Mouse (Mus musculus) layer of hippocampus, adult 18-20 months (tissue): ENCODE results near the gene Alox5ap. TPM values are rescaled to one million over a fixed set of nuclear protein-coding genes. Genes with fewer than 3 reads are reported as not detected.

Experiments used
- DNase-seq, 2 experiments: peaks; one replicate each; pipeline ENCODE4 v3.0.0; 2022; ENCODE audit warnings: low spot score in 2 of 2
- long read RNA-seq: library from polyadenylated mRNA; stranded (forward); transcript quantifications from one replicate; pipeline ENCODE4 v2.0.0, GENCODE M21; 2021
- total RNA-seq, 2 experiments: library from RNA; stranded (reverse); gene quantifications; 2 replicates each; pipeline ENCODE4 v1.2.3; 2021

Alox5ap gene
- 10 to 100 TPM; 11.5 to 12.0 TPM for total RNA-seq
- long read RNA-seq, partial matches to known transcripts: 0 of 4 reads
- long read RNA-seq, other reads (novel, unspliced or antisense): 1 of 4 reads

DNA sequence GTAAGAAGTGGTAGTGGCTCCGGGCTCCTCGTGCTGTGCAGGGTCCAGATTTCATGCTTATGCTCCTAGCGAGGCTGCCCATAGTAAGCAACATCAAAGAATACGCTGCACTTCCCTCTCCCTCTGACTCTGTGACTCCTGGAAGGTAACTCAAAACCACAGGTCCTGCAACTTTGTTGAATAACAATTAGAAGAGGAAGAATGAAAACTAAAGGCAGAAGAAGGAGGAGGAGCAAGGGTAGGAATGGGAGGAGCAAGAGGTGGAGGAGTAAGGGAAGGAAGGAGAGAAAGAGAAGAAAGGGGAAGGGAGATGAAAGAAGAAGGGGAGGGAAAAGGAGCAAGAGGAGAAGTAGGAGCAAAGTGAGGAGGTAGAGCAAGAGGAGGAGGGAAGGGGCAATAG, at the start of gene Alox5ap:
Gene Alox5ap (plus strand): TSS at position 363 of the 400 bp plus-strand sequence.
- no peak for DNase-seq

DNA sequence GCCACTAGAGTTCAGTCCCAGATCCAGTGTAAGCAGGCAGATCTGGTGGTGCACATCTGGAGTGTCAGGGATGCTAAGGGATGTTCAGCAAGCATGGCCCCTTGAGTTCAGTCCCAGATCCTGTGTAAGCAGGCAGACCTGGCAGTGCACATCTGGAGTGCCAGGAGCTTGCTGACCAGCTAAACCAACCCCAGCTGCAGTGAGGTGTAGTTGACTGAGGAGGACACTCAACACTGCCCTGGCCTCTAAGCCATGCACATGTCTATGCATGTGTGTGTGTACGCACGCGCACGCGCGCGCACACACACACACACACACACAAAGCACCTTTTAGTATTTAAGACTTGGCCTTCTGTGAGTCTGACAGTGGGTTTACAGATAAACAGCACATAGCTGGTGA, 49.0 kb upstream of the Alox5ap start:
- DNase-seq: no peak

DNA sequence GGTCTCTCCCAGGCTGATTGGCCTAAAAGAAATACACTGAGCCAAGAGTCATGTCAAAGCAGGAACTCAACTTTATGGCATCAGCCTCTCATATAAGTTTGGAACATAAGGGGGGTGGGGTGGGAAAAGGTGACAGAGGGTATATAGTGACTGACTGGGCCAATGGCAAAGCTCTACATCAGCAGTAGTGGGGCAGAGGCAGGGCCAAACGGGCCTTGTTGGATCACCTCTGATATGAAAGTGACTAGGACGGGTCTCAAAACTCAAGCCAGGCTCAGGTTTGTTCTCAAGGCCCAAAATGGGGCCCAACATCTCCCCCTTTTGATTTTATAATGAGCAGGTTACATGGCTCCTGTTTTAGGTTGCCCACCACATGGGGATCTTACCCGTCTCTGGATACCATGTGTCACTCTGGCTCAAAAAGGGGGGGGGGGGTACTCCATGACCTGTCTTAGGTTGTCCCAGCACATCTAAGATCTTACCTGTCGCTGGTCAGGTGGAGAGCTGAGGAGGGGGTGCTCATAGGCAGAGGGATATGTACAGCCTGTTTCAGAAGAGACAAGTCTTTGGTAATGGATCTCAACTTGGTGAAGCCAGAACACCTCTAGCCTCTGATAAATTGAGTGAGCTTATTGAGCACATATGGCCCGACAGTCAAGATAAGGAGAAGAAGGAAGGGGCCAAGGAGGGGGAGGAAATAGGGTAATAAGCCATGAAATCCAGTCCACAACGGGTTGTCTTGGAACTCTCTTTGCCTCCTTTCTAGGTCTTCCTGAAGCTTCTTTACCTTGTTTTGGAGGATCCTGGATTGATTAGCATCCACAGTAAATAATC, 46.8 kb upstream of the Alox5ap start:
- no peak for DNase-seq

DNA sequence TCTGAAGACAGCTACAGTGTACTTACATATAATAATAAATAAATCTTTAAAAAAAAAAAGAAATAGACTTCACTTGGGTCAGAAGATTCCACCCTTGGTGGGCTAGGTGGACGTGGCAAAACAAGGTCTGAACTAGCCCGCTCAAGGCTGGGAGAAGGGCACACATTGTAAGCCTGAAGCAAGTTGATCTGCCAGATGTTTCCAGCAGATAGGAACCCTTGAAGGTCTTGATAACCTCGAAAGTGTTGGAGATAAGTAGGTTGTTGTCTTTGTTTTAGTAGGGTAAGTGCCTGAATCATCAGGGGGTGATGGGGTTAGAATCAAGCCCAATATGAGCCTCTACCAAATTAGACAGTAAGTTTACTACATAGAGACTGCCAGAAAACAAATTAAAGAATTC, 45.1 kb upstream of the Alox5ap start:
- DNase-seq: no peak

DNA sequence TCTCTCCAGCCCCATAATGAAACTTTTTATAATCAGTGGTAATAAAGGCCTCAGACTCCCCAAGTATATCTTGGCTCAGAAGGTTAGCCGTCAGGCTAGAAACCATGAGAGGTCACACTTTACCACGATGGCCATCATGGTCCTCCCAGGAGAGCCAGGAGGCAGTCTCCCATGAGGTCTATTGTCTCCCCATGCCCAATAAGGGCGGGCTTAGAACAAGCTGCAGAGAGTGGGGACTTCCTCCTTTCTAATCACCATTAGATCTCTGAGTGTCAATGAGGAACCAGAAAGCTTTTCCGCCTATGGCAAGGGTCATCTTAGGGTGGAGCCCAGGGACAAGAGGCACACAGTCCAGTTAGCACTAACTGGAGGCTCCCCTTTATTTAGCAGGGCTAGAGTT, 43.2 kb upstream of the Alox5ap start:
- DNase-seq: no peak

DNA sequence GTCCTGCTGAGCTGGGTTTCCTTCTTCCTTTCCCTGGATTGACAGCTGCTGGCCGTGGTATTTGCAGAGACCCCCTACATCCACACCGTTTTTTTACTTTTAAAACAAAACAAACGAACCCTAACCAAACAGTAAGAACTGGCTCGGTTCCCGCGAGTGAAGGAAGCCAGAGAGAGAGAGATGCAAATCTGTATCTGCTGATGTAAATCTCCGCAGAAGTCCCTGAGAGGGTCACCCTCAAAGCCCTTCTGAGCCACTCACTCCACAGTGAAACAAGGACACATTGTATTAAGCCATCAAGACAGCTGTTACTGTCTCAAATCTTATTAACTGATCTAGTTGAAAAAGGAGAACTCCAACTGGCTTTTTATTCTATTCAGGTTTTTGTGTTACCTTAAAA, 39.9 kb upstream of the Alox5ap start:
- no peak for DNase-seq

DNA sequence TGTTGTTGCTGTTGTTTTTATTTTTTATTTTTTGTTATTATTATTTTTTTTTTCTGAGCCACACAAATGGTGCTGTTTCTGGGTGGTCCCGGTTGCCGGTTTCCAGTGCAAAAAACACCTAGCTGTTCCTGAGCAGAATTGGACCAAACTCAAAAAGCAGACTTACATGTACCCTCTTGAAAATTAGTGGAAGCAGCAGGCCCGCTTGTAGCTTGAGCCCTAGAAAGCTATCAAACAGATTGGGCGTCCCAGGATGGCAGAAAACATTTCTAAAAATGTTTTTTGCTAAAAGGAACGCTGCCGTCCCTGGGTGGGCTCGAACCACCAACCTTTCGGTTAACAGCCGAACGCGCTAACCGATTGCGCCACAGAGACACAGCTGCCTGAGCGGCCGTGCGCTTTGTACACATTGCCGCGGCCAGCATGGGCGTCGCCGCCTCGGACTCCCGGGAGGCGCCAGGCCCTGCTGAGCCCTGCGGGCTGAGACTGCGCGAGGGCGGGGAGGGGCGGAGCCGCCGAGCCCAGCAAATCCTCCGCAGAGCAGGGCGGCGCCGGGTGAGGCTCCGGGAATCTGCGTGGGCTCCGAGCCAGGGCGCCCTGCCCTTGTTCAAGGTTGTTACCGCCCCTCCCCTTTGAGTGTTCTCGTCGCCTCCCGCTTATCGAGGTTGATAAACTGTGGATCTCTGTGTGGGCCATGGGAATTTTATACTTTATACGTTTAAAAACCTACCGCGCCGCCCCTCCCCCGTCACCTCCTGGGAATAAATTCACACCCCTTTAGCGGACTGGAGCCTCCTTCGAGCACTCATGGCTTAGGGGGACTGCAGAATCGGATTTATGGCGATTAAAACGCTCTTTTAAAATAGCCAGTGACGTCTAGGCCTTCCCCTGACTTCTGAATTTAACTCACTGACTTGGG, 35.6 kb upstream of the Alox5ap start:
- DNase-seq: peak; percentile 95 to 98

DNA sequence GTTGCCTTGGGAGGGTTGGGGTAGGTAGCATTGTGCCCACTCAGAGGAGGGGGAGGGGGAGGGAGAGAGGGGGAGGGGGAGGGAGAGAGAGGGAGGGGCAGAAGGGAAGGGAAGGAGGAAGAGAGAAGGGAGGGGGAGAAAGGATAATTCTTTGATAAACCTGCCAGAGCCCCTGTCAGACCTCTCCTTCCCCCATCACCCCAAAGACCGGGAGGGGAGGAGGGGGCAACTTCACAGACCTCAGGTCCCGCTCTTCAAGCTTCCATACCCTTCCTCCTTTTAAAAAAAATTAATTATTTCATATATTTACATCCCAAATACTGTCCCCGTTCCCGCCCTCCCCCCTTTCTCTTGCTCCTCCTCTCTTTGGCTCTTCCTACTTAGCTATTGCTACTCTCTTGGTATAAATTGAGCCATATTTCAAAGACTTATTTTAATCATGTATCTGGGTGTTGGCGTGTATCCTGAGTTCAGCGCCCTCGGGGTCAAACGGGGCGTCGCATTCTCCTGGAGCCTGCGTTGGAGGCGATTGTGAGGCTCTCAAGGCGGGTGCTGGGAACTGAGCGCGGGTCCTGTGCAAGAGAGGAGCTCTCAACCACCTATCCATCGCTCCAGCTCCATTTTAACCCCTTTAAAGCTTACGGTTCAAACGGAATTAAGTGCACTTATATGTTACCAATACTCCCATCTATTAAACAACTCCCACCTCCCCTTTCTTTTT, 34.8 kb upstream of the Alox5ap start:
- DNase-seq: no peak

DNA sequence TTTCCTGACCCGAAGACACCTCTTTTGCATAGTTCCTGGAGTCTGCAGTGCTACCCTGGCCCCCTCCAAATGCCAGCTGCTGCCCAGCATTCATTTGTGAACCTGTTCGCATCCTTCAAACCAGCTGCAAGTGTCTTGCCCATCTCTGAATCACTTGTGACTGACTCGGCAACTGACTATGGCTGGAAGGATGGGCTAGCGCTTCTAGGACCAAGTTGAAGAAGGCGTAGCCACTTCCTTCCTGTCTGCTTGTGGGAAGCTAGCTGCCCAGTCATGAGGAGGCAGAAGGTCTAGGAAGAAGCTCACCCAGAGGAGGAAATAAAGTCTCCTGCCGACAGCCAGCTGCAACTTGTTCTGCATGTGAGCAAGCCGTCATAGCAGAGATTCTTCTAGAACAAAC, 29.6 kb upstream of the Alox5ap start:
- DNase-seq: no peak

DNA sequence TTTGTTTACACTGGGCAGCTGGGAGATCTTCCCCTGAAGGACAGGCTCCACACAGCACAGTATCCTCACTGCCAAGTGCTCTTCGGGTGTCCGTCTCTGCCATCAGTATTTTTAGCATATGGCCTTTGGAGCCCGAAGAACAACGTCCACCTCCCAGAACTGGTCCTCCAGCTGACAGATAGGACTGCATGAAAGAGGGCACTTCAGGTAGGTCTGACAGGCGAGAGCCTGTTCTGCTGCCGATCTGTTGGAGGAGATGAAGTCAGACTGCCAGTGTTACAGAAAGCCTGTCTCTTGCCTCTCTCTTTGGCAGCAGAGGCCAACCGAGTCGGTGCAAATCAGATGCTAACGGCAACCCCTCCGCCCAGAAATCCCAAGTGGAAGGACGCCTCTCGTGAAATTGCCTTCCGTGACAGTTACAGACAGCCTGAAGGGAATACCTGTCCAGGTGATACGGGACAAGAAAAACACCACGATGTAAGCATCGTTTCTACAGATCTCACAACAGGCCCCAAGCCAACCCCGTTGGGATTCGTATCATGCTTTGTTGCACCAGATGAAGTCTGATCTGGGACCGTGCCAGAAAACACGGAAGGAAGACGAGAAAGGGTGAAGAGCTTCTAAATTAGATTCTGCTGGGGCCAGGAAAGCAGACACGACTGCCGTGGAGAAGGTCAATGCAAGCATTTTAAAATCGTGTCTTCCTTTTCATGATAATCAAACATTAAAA, 27.2 kb upstream of the Alox5ap start:
- DNase-seq: no peak

DNA sequence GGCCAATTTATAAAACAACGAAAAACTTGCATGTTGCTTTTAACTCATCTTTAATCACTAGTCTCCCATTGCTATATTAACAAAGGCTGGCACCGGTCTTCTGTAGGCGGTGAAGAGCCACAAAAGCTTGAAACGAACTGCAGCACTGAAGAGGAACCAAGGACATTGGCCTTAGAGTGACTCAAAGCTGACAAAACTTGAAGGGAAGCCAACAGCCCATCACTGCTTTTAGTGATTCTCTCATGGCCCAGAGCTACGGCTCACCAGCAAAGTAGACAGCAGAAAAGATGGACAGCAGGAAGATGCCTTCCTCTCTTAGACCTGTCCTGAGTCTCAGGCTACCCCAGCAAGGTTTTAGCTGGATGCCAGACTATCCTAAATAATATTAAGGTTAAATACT, 22.1 kb upstream of the Alox5ap start:
- no peak for DNase-seq

DNA sequence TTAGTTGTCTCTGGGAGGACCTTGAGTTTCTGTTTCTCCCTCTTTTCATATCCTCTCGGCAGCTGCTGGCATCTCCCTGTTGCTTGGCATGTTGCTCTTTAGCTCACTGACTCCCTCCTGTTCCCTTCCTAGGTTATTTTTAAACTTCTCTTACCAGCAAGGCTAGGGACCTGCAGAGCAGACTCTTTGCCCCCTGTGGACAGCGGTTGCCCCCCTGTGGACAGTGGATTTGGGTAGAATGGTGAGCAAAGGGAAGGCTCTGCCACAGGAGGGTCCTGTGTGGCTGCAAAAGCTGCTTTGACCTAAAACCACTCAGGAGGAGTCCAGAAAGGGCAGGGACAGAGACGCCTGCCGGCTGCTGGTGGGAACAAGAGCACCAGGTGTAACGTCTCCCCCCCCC, 21.5 kb upstream of the Alox5ap start:
- no peak for DNase-seq

DNA sequence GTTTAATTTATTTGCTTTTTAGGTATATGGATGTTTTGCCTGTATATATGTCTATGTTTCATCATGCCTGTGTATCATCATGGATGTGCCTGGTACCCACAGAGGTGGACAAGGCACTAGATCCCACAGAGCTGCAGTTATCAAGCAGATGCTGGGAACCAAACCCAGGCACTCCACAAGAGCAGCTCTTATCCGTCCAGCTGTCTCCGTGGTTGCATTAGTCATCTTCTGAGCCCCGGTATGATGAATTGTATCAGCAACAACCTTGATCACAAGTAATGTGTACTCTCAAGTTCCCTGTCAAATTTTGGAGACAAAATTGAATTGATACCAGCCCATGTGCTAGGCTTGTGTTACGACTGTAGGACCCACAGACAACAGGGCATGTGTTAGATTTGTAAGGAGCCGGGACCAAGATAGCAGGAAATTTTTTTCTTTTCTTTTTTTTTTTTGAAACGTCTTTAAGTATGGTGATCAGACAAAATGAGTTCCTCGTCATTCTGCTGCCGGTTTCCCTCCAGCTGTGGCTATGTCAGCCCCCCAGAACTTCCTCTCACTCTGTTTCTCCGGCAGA, 19.1 kb upstream of the Alox5ap start:
- no peak for DNase-seq

DNA sequence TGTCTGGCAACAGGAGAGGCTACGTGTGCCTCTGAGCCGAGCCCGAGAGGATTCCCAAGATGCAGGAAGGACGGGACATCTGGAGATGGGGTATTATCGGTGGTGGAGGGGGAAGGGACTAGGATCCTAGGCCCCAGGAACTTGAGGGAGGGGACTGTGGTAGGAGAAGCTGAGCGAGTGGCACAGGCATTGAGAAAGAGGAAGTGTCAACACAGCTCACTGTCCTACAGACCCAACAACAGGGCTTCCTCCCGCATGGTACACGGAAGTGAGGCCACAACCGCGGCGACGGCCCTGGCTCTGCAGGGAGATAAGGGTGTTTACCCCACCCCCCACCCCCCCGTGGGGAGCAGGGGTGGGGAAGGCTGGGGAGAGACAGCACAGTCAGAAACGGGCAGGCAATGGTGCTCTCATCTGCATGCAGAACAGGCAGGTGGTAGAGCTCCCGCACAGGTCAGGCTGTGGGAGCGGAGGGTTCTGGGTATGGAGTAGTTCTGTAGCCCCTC, 18.5 kb upstream of the Alox5ap start:
- no peak for DNase-seq

DNA sequence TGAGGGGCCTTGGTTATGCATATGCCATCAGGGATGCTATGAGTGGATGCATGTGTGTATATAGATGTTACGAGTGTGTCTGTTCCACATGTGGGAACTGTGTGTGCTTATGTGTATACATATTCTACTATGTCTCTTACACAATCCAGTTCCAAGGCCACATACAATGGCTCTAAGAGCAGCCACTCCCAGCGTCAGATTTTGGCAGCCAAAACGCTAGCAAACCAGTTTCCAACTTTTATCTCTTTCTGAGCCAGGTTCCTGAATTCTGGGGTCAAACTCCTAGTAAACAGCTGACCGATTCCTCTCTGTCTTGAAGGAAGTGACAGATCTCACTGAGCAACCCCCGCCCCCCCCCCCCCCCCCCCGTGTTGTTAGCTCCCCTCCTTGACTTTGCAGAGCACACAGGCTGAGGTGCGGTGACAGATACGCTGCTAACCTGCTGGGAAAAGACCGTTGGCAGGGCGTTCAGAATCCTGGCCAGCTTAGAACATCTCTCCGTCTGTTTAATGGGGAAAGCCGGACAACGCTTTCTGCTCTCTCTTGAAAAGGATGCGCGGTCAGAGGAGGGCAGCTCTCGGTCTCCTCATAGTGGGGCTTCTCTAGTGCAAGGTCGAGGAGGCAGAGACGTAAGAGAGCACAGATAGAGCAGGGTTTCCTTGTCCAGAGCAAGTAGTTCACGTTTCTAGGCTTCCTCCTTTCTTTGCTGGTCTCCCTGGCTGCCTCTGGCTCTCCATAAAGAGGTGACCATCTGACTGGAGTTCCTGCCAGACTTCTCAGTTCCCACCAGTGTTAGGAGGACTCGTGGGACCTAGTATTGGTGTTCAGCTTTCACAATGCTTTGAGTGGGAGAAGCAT, 17.3 kb upstream of the Alox5ap start:
- no peak for DNase-seq

DNA sequence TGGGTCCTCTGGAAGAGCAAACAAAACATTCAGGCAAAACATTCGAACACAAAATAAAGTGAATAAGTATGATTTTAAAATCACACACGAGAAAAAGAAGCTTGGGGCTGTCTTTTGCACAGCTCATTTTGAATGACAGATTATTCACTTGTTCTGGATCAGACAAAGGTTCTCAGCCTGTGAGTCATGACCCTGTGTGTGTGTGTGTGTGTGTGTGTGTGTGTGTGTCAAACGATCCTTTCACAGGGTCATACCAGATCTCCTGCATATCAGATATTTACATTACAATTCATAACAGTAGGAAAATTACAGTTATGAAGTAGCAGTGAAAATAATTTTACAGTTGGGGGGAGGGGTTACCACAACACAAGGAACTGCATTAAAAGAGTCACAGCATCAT, 12.3 kb upstream of the Alox5ap start:
- DNase-seq: no peak

DNA sequence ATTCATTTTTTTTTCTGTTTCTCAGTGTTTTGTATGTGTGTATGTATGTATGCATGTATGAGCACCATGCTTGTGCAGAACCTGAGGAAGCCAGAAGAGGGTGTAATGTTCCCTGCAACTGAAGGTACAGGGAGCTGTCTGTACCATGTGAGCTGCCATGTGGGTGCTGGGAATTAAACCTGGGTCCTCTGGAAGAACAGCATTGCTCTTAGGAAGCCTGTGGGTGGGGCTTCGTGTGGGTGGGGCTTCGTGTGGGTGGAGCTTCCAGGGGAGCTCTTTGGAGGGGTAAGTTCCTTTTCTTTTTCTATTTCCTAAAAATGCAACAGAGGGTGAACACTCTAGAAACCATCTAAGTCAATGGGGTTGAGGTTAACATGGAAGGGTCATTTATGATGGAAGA, 11.1 kb upstream of the Alox5ap start:
- DNase-seq: no peak

DNA sequence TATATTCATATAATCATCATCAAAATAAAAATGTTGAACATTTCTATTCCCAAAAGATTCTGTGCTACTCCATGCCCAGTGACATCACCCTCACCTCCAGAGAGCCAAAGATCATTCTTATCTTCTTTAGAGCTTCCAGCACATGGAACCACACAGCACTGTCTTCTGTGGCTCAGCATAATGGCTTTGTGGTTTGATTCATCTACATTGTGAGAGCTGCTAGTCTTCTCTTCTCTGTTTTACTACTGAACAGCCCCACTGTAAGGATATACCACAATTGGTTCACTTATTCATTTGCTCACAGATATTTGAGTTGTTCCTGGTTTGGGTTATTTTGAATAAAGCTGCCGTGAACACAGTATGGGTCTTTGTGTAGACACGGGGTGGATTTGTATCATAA, 9.0 kb upstream of the Alox5ap start:
- no peak for DNase-seq

DNA sequence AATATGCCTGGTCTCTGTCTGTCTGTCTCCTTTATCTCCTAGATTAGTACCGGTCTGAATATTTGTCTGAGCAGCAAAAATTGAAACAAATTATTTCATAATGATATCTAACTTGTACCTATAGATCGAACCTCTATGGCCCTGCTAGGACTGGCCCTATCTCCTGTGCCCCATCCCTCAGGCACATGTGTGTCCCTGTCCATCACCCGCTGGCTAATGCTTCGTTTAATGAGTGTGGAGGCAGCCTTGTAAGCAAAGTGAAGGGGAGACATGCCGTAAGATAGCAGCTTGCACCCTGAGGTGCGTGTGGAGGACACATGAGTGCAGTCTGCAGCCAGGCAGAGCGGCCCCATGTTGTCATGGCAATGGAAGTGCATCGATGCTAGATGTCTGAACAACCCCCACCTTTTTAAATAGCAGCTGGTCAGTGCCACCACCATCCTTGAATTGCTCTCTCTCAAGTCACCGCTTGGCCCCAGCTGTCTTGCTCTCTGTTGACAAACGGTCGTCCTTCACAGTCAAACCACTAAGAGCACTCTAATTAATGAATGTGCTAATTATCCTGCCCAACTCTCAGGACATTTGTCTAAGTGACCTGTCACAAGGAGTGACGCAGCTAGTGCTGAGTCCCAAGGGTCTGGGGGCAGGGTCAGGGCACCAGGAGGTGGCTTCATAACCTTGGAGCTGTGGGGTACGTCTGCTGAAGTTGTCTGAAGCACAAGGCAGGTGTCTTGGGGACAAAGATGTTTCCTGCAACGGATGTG, 6.9 kb upstream of the Alox5ap start:
- no peak for DNase-seq
